Mouse (Mus musculus) embryonic facial prominence, embryonic 15.5 days (tissue): ENCODE measurements at regions not wholly inside any gene's neighbourhood (a gene's known extent, or its start where the extent isn't known, plus 50 kb on each side); places are given as distances from the start of the nearest gene placed in this dataset.

Experiments
- ATAC-seq: fragments of 200-750 bp; cut with Nextera tagmentation; 2 replicates; pipeline ENCODE4 v1.8.0; 2017; ENCODE audit warnings: low read depth, moderate TSS enrichment; ENCODE audit not compliant: insufficient number of reproducible peaks, low FRiP score, low TSS enrichment
- H3K27ac ChIP-seq: fragments of 300-500 bp; sonication (generic); replicated peaks from 2 replicates; pipeline ENCODE4 v1.5.1; 2015; ENCODE audit warnings: mild to moderate bottlenecking, inconsistent platforms
- H3K27me3 ChIP-seq: fragments of 300-500 bp; sonication (generic); 2 replicates; pipeline ENCODE4 v1.6.1; 2015; ENCODE audit warnings: inconsistent platforms
- H3K36me3 ChIP-seq: fragments of 300-500 bp; sonication (generic); 2 replicates; pipeline ENCODE4 v1.6.1; 2015; ENCODE audit warnings: mild to moderate bottlenecking, inconsistent platforms
- H3K4me1 ChIP-seq: fragments of 300-500 bp; sonication (generic); 2 replicates; pipeline ENCODE4 v1.6.1; 2015; ENCODE audit warnings: inconsistent platforms
- H3K4me2 ChIP-seq: fragments of 300-500 bp; sonication (generic); replicated peaks from 2 replicates; pipeline ENCODE4 v1.6.1; 2015; ENCODE audit warnings: mild to moderate bottlenecking, inconsistent platforms
- H3K4me3 ChIP-seq: fragments of 300-500 bp; sonication (generic); replicated peaks from 2 replicates; pipeline ENCODE4 v1.5.1; 2015; ENCODE audit warnings: mild to moderate bottlenecking, inconsistent platforms
- H3K9ac ChIP-seq: fragments of 300-500 bp; sonication (generic); 2 replicates; pipeline ENCODE4 v1.6.1; 2015; ENCODE audit warnings: inconsistent platforms
- H3K9me3 ChIP-seq: fragments of 300-500 bp; sonication (generic); replicated peaks from 2 replicates; pipeline ENCODE4 v1.6.1; 2016; ENCODE audit warnings: inconsistent platforms
- WGBS: fragments of 180-500 bp; shearing (Covaris S2); methylation state at CpG from one replicate; pipeline ENCODE4 v1.1.7; 2015; 5-methylcytosine and 5-hydroxymethylcytosine counted together

DNA sequence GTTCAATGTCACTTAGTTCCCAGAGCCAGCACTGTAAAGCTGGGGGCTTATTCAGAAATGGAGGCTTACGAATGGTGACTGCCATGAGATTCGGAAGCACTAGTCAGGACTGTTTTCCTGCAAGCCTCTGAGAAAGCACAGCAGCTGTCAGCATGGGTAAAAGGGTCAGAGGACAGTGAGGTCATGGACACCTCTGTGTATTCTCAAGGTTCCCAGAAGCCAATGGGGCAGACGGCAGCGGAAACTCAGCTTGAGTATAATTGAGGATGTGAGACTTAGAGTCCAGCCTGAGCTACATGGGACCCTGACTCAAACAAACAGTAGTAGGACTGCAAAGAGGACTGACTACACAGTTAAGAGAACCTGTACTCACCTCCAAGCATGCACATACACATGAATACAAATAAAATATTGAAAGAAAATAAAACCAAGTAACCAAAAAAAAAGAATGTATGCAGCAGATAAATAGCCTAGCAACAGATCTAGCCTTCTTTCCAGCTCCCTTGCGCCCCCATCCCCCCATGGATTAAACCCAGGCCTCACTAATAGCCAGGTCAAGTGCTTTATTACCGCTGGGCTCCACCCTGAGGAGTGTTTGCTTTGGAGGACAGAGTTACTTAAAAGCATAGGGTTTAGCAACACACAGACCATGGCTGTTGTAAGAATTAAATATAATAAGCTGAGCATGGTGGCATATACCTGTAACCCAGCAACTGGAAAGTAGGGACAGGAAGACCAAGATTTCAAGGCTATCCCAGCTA is 67.8 kb upstream of the Calm2 start:
- H3K9ac ChIP-seq: no peak overlapping the region
- ATAC-seq: no peak
- no peak overlapping the region for H3K4me3 ChIP-seq
- WGBS: 55% methylated on average over 6 of the region's 6 CpGs
- no peaks in the 10 kb centered on the region for H3K9me3 ChIP-seq
- no peak overlapping the region for H3K4me2 ChIP-seq
- no peak overlapping the region for H3K27ac ChIP-seq
- no peaks in the 10 kb centered on the region for H3K36me3 ChIP-seq
- H3K4me1 ChIP-seq: peaks cover 6% of the 10 kb centered on the region; the same call in 1 of the 2 replicates
- H3K27me3 ChIP-seq: no peaks in the 10 kb centered on the region

DNA sequence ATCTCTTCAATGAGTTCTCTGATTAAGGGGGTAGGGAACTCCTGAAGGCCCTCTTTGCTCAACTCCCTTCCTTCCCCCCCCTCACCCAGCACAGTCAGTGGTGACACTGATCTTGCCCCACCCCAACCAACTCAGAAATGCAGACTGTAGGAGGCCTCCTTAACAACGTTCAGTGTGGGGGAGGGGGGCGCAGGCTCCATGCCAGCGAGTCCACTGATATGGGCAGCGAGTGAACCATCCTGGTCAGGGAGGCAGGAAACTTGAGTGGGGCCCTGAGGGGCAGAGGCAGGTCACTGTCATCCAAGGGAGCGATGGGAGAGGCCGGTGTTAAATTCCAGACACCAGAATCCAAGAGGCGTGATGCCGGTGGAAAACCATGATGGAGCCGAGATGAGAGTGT is 70.5 kb upstream of the Calm2 start:
- ATAC-seq: no peak
- Histone ChIP-seq H3K27ac (no peak overlapping the region), H3K9ac (no peak overlapping the region), H3K36me3 (no peaks in the 10 kb centered on the region), H3K4me3 (no peak overlapping the region), H3K4me2 (no peak overlapping the region), H3K27me3 (no peaks in the 10 kb centered on the region), H3K9me3 (no peaks in the 10 kb centered on the region), H3K4me1 (peaks cover 15% of the 10 kb centered on the region)
- WGBS: 43% methylated on average over 9 of the region's 9 CpGs

DNA sequence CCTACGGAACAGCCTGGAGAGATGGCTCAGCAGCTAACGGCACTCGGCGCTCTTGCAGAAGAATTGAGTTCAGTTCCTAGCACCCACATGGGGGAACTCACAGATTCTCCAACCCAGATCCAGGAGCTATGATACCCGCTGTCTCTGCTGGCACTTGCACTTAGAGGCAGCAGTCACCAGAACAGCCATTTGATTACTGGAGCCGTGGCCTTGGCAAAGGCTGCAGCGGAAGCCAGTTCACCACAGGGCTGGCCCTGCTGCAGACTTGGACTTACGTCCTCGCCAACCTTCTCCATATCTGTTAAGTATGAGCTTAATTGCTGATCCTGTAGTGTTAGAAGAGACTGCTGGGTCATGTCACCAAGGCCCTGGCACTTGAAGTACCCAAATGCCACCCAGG is 72.7 kb upstream of the Calm2 start:
- 92% methylated on average over 9 of the region's 9 CpGs for WGBS
- no peak overlapping the region for H3K4me2 ChIP-seq

DNA sequence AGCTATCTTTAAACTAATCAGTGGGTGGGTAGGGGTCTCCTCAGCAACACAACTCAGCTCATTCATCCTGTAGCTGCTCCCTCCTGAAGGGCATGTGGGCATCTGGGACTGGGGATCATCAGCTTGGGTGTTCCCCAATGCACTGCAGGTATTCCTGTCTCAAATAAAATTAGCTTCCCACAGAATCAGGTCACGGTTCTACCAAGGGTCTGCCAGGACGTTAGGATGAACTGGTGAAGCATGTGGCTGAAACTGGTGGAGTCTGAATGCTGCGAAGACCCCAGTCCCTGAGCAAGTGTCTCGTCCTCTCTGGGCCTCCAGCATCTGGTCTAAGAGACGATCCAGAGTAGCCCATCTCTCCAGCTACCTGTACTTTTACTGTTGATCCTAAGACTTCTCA is 74.1 kb upstream of the Calm2 start:
- Histone ChIP-seq H3K9ac (no peak overlapping the region), H3K27ac (no peak overlapping the region), H3K36me3 (no peaks in the 10 kb centered on the region), H3K4me3 (no peak overlapping the region), H3K9me3 (no peaks in the 10 kb centered on the region), H3K4me2 (no peak overlapping the region), H3K27me3 (no peaks in the 10 kb centered on the region), H3K4me1 (peaks cover 16% of the 10 kb centered on the region)
- ATAC-seq: no peak
- 80% methylated on average over 5 of the region's 5 CpGs for WGBS

More for the DNA sequence above, 72.7 kb upstream of the Calm2 start:
- Histone ChIP-seq H3K9ac (no peak overlapping the region), H3K27ac (no peak overlapping the region), H3K9me3 (no peaks in the 10 kb centered on the region), H3K27me3 (no peaks in the 10 kb centered on the region), H3K4me3 (no peak overlapping the region), H3K4me1 (peaks cover 16% of the 10 kb centered on the region), H3K36me3 (no peaks in the 10 kb centered on the region)
- ATAC-seq: no peak

DNA sequence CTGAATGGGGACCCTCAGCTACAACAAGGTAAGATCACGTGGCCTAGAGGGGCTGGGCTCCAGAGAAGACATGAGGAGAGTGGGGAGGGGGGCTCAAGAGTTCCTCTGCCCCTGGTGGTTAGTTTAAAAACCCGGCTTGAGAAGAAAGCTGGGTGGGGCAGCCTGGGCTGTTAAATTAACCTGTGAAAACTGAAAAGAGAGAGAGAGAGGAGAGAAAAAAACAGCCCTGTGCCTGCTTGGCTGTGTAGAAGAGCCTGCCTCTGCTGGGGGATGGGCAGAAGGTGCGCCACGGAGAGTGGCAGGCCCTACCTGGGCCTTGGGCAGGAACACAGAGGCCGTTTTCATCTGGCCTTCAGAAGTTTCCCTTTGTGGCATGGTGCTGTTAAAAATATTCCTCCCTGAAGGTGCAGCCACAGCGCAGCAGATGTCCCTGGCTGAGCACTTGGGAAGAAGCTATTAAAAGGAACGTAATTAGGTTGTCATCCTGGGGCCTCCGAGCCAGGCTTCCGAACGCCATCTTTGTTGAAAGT is 75.0 kb upstream of the Calm2 start:
- 22% methylated on average over 10 of the region's 10 CpGs for WGBS

DNA sequence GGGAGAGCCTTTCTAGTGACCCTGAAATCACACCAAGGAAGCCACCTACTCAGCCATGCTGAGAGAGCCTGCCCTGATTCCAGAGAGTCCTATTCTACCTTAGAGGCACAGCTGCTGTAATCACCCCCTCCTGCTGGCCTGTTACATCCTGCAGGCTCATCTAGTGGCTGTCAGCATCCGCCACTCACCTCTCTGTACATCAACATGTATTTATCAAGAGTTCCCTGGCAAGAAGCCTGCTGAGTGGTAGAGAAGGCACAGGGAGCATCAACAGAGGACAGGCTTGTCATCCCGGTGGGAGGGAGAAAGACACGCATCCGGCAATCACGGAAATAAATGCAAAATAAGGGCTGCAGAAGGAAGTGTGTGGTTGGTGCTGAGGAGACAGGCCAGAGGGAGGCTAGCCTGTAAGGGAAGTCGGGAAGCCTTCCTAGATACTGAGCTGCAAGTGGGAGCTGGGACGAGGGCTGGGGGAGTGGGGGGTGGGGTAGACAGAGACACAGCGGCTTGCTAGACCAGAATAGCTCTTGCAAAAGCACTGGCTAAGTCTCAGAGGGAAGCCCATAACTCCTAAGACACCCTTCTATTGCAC is 75.9 kb upstream of the Calm2 start:
- no peaks in the 10 kb centered on the region for H3K36me3 ChIP-seq
- H3K27ac ChIP-seq: no peak overlapping the region
- no peaks in the 10 kb centered on the region for H3K9me3 ChIP-seq
- WGBS: 20% methylated on average over 8 of the region's 8 CpGs
- peaks cover 16% of the 10 kb centered on the region for H3K4me1 ChIP-seq
- H3K4me3 ChIP-seq: no peak overlapping the region
- ATAC-seq: peak; percentile 6; the same call in 1 of the 2 replicates
- H3K27me3 ChIP-seq: no peaks in the 10 kb centered on the region
- H3K9ac ChIP-seq: no peak overlapping the region
- no peak overlapping the region for H3K4me2 ChIP-seq

More for the DNA sequence above, 75.0 kb upstream of the Calm2 start:
- Histone ChIP-seq H3K4me3 (no peak overlapping the region), H3K27me3 (no peaks in the 10 kb centered on the region), H3K36me3 (no peaks in the 10 kb centered on the region), H3K4me1 (peaks cover 16% of the 10 kb centered on the region), H3K9me3 (no peaks in the 10 kb centered on the region), H3K9ac (no peak overlapping the region), H3K27ac (peak overlapping the region; percentile 28; the same call in 1 of the 2 replicates), H3K4me2 (no peak overlapping the region)
- no peak for ATAC-seq

DNA sequence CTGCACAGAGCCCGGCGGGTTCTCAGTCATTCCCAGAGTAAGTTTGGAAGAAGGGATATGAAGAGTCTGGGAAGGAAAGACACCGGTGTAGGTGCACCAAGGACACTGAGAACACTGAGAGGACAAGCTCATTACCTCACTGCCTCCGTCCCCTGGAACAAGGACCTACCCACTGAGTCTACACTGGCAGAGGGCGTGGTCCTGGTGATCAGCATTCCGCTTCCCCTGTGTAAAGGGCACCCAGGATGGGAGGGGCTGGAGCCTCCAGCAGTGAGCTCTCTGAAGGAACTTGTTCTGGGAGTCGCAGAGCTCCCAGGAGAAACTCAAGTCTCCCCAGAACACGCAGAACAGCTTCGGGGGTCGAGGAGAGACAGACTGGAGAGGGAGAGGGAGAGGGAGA is 76.9 kb upstream of the Calm2 start:
- H3K36me3 ChIP-seq: no peaks in the 10 kb centered on the region
- no peak for ATAC-seq
- H3K27ac ChIP-seq: no peak overlapping the region
- H3K4me1 ChIP-seq: peaks cover 16% of the 10 kb centered on the region
- H3K4me2 ChIP-seq: no peak overlapping the region
- WGBS: 45% methylated on average over 9 of the region's 10 CpGs
- H3K27me3 ChIP-seq: no peaks in the 10 kb centered on the region
- no peak overlapping the region for H3K4me3 ChIP-seq
- H3K9me3 ChIP-seq: no peaks in the 10 kb centered on the region
- H3K9ac ChIP-seq: no peak overlapping the region

DNA sequence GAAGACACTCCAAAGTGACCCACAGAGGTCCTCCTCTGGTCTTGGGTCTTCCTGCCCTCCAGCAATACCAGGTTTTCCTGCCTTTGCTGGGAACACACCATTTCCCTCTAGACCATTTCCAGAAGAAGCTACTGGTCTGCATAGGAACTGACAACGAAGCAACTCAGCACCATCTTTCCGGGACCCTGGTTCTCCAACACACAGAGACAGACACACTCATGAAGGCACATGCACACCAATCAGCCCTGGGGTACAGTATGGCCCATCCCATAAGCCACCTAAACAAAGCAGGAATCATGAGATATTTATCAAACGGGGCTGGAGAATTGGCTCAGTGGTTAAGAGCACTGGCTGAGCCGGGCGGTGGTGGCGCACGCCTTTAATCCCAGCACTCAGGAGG is 80.4 kb upstream of the Calm2 start:
- no peak overlapping the region for H3K4me3 ChIP-seq
- H3K27ac ChIP-seq: no peak overlapping the region
- H3K4me1 ChIP-seq: peaks cover 31% of the 10 kb centered on the region
- H3K36me3 ChIP-seq: no peaks in the 10 kb centered on the region
- 89% methylated on average over 7 of the region's 7 CpGs for WGBS
- no peaks in the 10 kb centered on the region for H3K27me3 ChIP-seq
- no peaks in the 10 kb centered on the region for H3K9me3 ChIP-seq
- H3K4me2 ChIP-seq: no peak overlapping the region
- H3K9ac ChIP-seq: no peak overlapping the region
- no peak for ATAC-seq

DNA sequence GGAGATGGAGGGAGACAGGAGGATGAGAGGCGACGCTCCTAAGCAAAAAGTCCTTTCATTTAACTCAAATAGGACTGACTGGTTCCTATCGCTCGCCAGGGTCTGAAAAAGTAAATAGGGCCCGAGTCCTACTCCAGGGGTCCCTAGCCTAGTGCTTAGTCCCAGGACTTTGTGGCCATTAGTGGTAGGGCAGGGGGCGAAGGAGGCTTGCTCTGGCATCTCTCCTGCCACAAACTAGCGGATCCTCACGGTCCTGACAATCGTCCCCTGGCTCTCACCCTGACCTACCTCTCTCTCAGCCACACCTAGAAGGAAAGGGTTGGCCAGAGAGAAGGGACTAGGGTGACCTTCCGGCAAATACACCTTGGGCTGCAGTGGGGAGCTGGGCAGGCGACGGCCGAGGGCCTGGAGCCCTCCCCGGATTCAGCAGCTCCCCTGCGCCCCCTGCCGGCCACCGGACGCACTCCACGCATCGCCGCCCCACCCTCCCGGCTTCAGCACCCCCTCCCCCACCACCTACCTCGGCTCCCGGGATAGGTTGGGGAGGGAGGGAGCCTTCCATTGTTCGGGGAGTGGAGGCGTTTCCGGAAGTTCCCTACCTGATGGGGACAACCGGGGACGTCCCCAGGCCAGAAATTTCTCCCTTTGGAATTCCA is 83.6 kb upstream of the Calm2 start:
- peak; percentile 83 for ATAC-seq
- Histone ChIP-seq H3K4me3 (peak overlapping the region; percentile 47), H3K4me2 (peak overlapping the region; percentile 69), H3K9me3 (no peaks in the 10 kb centered on the region), H3K9ac (no peak overlapping the region), H3K27me3 (no peaks in the 10 kb centered on the region), H3K36me3 (no peaks in the 10 kb centered on the region), H3K27ac (peak overlapping the region; percentile 58; the same call in 1 of the 2 replicates), H3K4me1 (peaks cover 25% of the 10 kb centered on the region)
- WGBS: 12% methylated on average over 29 of the region's 29 CpGs

DNA sequence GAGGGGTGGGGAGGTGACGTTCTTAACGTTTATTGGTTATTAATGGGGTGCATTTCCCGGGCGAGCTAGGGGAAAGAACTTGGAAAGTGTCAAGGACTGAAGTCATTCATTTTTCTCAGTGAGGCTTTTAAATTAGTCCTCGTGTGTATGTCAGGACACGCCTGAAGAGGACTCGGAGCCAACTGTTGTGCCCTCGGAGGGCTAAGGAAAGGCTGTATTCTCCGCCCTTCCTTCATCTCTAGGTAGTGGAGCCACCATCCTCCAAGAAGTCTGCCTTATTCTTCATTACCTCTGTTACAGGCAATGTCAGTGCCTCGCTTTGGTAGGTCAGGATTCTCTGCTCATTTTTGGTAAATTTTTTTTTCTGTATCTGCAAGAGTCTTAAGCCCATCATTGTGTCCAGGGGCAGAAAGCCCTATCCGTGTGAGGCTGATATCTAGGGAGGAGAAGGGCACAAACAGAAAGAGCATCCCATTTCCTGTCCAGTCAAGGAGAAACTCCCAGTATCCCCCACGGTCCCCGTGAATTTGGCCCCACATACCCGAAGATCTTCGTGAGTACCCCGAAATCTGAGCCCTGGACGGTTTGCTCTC is 84.2 kb upstream of the Calm2 start:
- Histone ChIP-seq H3K27me3 (no peaks in the 10 kb centered on the region), H3K4me1 (peaks cover 25% of the 10 kb centered on the region), H3K4me2 (peak overlapping the region; percentile 69), H3K27ac (peak overlapping the region; percentile 58; the same call in 1 of the 2 replicates), H3K36me3 (no peaks in the 10 kb centered on the region), H3K4me3 (peak overlapping the region; percentile 47), H3K9me3 (no peaks in the 10 kb centered on the region), H3K9ac (no peak overlapping the region)
- WGBS: 5% methylated on average over 17 of the region's 17 CpGs
- ATAC-seq: no peak
